Mouse (Mus musculus) bone marrow macrophage, adult 2 months (primary cell): ENCODE data around the gene Zfp382.

Experiments
- CTCF ChIP-seq: IDR thresholded peaks from 2 replicates; pipeline ENCODE4 v1.5.1; 2012; ENCODE audit warnings: low read depth, mild to moderate bottlenecking, low read length, moderate library complexity
- POLR2A ChIP-seq: IDR thresholded peaks from 2 replicates; pipeline ENCODE4 v1.6.1; 2012; ENCODE audit warnings: mild to moderate bottlenecking, low read depth, low read length, borderline replicate concordance

DNA sequence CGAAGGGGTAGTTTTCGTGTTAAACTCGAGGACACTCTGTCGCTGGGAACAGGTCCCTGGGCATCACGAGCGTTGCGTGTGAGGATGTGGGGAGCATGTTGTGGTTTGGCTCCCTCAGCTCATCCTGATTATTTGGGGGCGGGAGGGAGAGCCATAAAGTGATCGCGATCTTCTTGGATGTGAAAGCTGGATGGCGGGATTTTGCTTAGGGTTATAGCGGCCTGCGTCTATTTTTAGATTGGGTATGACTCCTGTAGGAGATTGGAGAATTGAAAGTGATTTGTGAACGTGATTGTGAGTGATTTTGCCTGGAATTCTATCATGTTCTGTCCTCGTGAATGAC is 417 bp downstream of the Zfp382 start:
- TF ChIP-seq CTCF (no peak), POLR2A (no peak)
